Mouse (Mus musculus) kidney, embryonic 14.5 days (tissue): ENCODE data around the gene Spin1. TPM values are rescaled to one million over a fixed set of nuclear protein-coding genes. Genes with fewer than 3 reads are reported as not detected.

Experiments
- ATAC-seq: fragments of 200-750 bp; cut with Nextera tagmentation; 2 replicates; pipeline ENCODE4 v1.8.0; 2017; ENCODE audit warnings: moderate number of reproducible peaks, mild to moderate bottlenecking, moderate TSS enrichment, moderate library complexity; ENCODE audit not compliant: low FRiP score, low TSS enrichment
- H3K27ac ChIP-seq: fragments of 300-500 bp; sonication (generic); 2 replicates; pipeline ENCODE4 v1.5.1; 2014; ENCODE audit warnings: low read depth, mild to moderate bottlenecking, low read length, moderate library complexity, mixed read lengths
- H3K27me3 ChIP-seq: fragments of 300-500 bp; sonication (generic); 2 replicates; pipeline ENCODE4 v1.6.1; 2014; ENCODE audit warnings: mild to moderate bottlenecking, low read length; ENCODE audit not compliant: control insufficient read depth, insufficient read depth
- H3K36me3 ChIP-seq: fragments of 300-500 bp; sonication (generic); 2 replicates; pipeline ENCODE4 v1.6.1; 2014; ENCODE audit warnings: low read length, mixed read lengths; ENCODE audit not compliant: control insufficient read depth, insufficient read depth
- H3K4me1 ChIP-seq: fragments of 300-500 bp; sonication (generic); 2 replicates; pipeline ENCODE4 v1.6.1; 2014; ENCODE audit warnings: low read length, mixed read lengths; ENCODE audit not compliant: control insufficient read depth, insufficient read depth
- H3K4me2 ChIP-seq: fragments of 300-500 bp; sonication (generic); replicated peaks from 2 replicates; pipeline ENCODE4 v1.6.1; 2014; ENCODE audit warnings: low read depth, mild to moderate bottlenecking, low read length
- H3K4me3 ChIP-seq: fragments of 300-500 bp; sonication (generic); 2 replicates; pipeline ENCODE4 v1.5.1; 2014; ENCODE audit warnings: mild to moderate bottlenecking, low read length
- H3K9ac ChIP-seq: fragments of 300-500 bp; sonication (generic); 2 replicates; pipeline ENCODE4 v1.6.1; 2014; ENCODE audit warnings: low read depth, mild to moderate bottlenecking, low read length, moderate library complexity
- H3K9me3 ChIP-seq: fragments of 300-500 bp; sonication (generic); 2 replicates; pipeline ENCODE4 v1.6.1; 2016; ENCODE audit warnings: low read length; ENCODE audit not compliant: control insufficient read depth
- WGBS: fragments of 180-500 bp; shearing (Covaris S2); extraction: QIAGEN DNeasy Blood & Tissue Kit; methylation state at CpG from one replicate; pipeline ENCODE4 v1.1.7; 2014; 5-methylcytosine and 5-hydroxymethylcytosine counted together
- polyA plus RNA-seq: library from polyadenylated mRNA; unstranded; fragments of >200 nt; fragmentation: Nextera tagmentation; extraction: Ambion mirVana; gene quantifications from 2 replicates; pipeline ENCODE4 v1.2.1, GENCODE M21; 2014

The Spin1 gene
- polyA plus RNA-seq, 1 experiment from 2014 or later = 107 TPM

DNA sequence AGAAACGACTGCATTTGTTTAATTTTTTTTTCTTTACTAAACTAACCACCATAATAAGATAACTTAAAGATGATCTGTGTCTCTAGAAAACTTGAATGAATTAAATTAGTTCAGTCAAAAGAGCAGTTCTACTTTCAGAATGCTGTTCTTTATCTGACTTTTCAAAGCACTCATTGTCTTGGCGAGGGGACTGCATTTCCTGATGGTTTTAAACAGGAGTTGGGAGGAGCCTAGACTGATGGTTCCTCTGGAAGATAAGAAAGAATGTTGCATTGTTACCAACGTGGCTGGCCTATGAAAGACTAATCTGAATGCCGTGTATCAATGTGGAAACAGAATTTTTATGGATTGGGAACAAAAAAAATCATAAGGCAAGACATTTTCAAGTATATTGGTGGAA, 20.1 kb downstream of the Spin1 start:
- no peak overlapping the region for H3K4me2 ChIP-seq
- no peak overlapping the region for H3K9ac ChIP-seq
- H3K36me3 ChIP-seq = peaks cover 6% of the 10 kb centered on the region
- 45% methylated on average over 4 of the region's 4 CpGs for WGBS
- H3K27me3 ChIP-seq = no peaks in the 10 kb centered on the region
- no peak for ATAC-seq
- H3K4me3 ChIP-seq = no peak overlapping the region
- peaks cover 26% of the 10 kb centered on the region; the same call in 1 of the 2 replicates for H3K4me1 ChIP-seq
- peak overlapping the region; percentile 26; the same call in 1 of the 2 replicates for H3K27ac ChIP-seq
- no peaks in the 10 kb centered on the region for H3K9me3 ChIP-seq

DNA sequence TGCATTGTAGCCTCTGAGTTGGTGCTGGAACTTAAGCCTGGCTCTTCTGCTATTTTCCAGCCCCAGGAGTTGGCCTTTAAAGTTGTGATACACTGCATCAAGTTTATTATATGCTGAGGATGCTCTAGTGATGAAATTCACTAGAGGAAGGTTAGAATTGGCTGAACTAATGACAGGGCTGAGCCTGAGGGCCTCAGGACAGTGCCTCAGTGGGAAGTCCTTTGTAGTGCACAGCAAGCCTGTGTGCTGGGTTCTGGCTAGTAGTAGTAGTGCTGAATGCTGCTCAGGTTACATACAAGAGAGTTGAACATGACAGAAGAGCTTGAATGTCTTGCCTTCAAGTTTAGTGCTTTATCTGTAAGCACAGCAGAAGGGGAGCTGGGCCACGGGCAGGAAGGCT, 21.3 kb downstream of the Spin1 start:
- ATAC-seq = no peak
- Histone ChIP-seq H3K4me3 (no peak overlapping the region), H3K9ac (no peak overlapping the region), H3K36me3 (peaks cover 6% of the 10 kb centered on the region), H3K27me3 (no peaks in the 10 kb centered on the region), H3K27ac (no peak overlapping the region), H3K9me3 (no peaks in the 10 kb centered on the region), H3K4me1 (peaks cover 26% of the 10 kb centered on the region; the same call in 1 of the 2 replicates), H3K4me2 (no peak overlapping the region)
- 17% methylated on average over 1 of the region's 1 CpGs for WGBS

DNA sequence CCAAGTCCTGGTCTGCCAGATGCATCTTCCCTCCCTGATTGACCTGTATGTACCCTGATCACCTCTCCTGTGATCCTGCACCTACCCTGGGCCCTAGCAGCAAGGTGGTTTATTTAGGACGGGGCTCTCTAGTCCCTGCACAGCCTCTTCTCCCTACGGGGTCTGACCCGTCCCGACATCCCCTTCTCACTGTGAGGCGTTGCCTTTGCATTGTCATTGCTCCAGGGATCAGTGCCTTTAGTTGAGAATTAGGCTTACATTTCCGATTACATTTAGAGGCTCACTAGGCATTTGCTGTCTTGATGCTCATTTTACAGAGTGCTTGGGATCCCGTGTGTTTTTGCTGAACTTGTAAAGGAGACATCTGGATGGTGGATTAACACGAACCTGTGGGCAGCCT, 22.1 kb downstream of the Spin1 start:
- 71% methylated on average over 8 of the region's 8 CpGs for WGBS
- no peaks in the 10 kb centered on the region for H3K27me3 ChIP-seq
- H3K36me3 ChIP-seq = peaks cover 11% of the 10 kb centered on the region
- no peaks in the 10 kb centered on the region for H3K9me3 ChIP-seq
- no peak overlapping the region for H3K9ac ChIP-seq
- peaks cover 26% of the 10 kb centered on the region; the same call in 1 of the 2 replicates for H3K4me1 ChIP-seq
- H3K4me2 ChIP-seq = no peak overlapping the region
- H3K4me3 ChIP-seq = no peak overlapping the region
- ATAC-seq = no peak
- H3K27ac ChIP-seq = peak overlapping the region; percentile 49; the same call in 1 of the 2 replicates

DNA sequence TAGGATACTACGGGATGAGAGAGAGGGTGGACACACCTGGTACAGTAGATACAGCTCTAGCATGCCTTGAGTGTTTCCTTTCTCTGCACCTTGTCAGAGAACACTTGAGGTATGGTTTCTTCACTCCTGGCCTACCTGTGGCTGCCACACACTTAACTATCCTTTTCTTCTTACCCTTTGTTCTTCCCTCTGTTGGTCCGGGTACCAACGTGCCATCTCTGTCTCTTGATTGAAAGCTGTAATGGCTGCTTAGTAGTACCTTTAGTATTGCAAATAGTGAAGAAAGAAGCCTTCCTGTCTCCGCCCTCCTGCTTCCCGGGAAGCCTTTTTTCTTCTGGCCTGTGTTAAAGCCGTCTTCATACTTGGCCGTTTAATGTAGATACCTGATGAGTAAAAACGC, 24.7 kb downstream of the Spin1 start:
- no peak overlapping the region for H3K27ac ChIP-seq
- H3K9me3 ChIP-seq = no peaks in the 10 kb centered on the region
- peaks cover 13% of the 10 kb centered on the region; the same call in 1 of the 2 replicates for H3K4me1 ChIP-seq
- H3K27me3 ChIP-seq = no peaks in the 10 kb centered on the region
- 65% methylated on average over 8 of the region's 8 CpGs for WGBS
- H3K9ac ChIP-seq = no peak overlapping the region
- H3K4me3 ChIP-seq = no peak overlapping the region
- no peak overlapping the region for H3K4me2 ChIP-seq
- no peak for ATAC-seq
- peaks cover 24% of the 10 kb centered on the region for H3K36me3 ChIP-seq

DNA sequence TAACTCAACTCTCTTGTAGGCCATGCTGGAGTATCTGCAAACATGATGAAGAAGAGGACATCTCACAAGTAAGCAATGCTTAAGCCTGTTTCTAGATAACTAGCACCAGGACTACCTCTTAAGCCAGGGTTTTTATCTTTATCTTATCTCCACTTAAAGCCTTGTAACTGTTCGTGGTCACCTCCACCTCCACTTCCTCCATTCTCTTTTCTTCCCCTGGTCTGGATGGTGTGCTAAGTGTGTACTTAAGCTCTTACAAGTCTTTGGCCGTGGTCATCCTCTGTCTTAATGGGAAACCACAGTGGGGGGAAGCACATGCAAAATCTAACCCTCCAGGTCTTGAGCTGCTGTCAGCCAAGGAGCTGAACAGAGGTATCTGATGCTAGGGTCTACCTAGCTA, 27.2 kb downstream of the Spin1 start:
- no peak overlapping the region for H3K4me3 ChIP-seq
- H3K36me3 ChIP-seq = peaks cover 38% of the 10 kb centered on the region
- H3K27me3 ChIP-seq = no peaks in the 10 kb centered on the region
- H3K4me2 ChIP-seq = no peak overlapping the region
- 83% methylated on average over 2 of the region's 2 CpGs for WGBS
- H3K9ac ChIP-seq = no peak overlapping the region
- peaks cover 4% of the 10 kb centered on the region; the same call in 1 of the 2 replicates for H3K4me1 ChIP-seq
- H3K27ac ChIP-seq = no peak overlapping the region
- no peak for ATAC-seq
- no peaks in the 10 kb centered on the region for H3K9me3 ChIP-seq

DNA sequence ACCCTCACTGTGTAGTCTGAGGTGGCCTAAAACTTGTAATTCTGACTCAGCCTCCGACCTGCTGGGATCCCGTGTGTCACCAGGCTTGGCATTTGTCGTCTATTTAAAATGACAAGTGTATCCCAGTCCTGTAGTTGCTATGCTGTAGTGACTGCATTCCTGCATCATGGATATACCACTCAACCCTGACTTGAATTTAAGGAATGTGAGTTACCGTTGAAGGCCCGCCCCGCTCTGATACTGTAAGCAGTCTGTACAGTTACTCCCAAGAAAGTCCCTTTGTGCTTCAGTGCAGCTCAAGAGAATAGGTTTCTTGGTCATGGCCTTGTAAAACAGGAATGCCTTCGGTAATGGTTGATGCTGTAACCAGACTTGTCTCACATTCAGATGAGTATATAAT, 27.7 kb downstream of the Spin1 start:
- Histone ChIP-seq H3K27me3 (no peaks in the 10 kb centered on the region), H3K4me1 (no peaks in the 10 kb centered on the region), H3K27ac (no peak overlapping the region), H3K9ac (no peak overlapping the region), H3K4me2 (no peak overlapping the region), H3K4me3 (no peak overlapping the region), H3K9me3 (no peaks in the 10 kb centered on the region), H3K36me3 (peaks cover 38% of the 10 kb centered on the region)
- 78% methylated on average over 7 of the region's 7 CpGs for WGBS
- peak; percentile 24; the same call in 1 of the 2 replicates for ATAC-seq

DNA sequence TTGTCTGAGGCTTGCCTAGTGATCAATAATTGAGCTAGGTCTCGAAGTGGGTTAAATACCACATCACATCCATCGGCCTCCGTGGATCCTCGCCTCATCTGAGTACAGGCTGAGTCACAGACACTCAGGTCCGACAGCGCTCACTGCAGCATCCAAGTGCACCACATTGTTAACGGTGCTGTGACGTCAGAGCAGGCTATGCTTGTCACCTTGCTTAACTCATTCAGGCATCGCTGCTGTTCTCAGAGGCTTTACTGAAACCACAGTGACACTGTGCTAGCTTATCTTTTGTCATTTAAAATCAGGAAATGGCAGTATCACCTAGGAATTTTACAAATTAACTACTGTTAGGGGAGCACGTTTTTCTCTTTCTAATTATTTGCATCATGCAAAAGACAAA, 30.5 kb downstream of the Spin1 start:
- Histone ChIP-seq H3K4me2 (no peak overlapping the region), H3K36me3 (peaks cover 42% of the 10 kb centered on the region), H3K27ac (no peak overlapping the region), H3K4me1 (no peaks in the 10 kb centered on the region), H3K9ac (no peak overlapping the region), H3K27me3 (no peaks in the 10 kb centered on the region), H3K9me3 (no peaks in the 10 kb centered on the region), H3K4me3 (no peak overlapping the region)
- WGBS = 89% methylated on average over 10 of the region's 10 CpGs
- no peak for ATAC-seq

DNA sequence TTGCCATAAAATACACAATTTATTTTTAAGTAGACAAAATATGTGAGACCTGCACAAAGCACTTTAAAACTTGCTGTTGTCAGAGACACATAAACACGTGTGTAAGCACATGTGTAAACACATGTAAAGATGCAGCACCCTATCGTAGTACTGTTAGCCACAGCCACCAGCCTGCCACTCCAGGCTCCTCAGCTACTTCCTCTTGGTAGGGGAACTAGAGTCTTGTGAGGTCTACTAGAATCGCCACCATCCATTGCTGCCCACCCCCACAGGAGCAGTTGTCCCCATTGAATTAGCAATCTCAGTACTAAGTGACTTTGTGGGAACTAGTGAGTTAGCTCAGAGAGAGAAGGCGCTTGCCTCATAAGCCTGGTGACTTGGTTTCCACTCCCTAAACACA, 35.6 kb downstream of the Spin1 start:
- Histone ChIP-seq H3K36me3 (peaks cover 43% of the 10 kb centered on the region), H3K4me3 (no peak overlapping the region), H3K4me2 (no peak overlapping the region), H3K4me1 (no peaks in the 10 kb centered on the region), H3K27me3 (no peaks in the 10 kb centered on the region), H3K9me3 (no peaks in the 10 kb centered on the region), H3K9ac (no peak overlapping the region), H3K27ac (no peak overlapping the region)
- no peak for ATAC-seq
- WGBS = 90% methylated on average over 4 of the region's 4 CpGs

DNA sequence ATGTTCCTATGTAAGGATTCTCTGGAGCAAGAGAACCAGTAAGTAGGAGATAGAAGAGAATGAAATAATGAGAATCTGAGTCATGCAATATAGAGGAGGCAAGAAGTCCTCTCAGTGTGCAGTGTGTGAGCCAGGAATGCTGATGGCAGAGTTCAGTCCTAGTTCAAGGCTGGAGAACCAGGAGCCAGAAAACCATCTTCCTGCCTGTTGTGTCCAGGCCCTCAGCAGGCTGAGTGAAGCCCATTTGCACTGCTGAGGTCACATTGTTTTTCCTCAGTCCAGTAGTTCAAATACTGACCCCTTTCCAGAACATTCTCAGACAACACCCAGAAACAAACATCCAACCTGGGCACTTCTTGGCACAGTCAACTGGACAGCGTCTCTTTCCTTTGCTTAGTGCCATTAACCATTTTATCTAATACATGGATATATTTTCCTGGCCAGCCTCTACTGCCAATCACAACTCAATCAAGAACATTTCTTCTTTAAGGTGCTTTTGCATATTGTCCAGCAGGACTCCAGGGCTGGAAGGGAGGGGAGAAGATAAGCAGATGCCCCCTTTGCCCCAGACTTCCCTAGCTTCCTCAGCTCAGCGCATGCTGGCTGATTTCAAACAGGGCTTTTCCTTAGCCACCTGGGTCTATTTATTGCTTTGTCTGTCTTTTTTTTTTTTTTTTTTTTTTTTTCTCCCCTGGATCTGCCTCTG, 36.5 kb downstream of the Spin1 start:
- Histone ChIP-seq H3K36me3 (peaks cover 43% of the 10 kb centered on the region), H3K27me3 (no peaks in the 10 kb centered on the region), H3K9ac (no peak overlapping the region), H3K4me3 (no peak overlapping the region), H3K9me3 (no peaks in the 10 kb centered on the region), H3K4me1 (no peaks in the 10 kb centered on the region), H3K27ac (peak overlapping the region; percentile 44; the same call in 1 of the 2 replicates), H3K4me2 (no peak overlapping the region)
- ATAC-seq = no peak
- WGBS = 68% methylated on average over 2 of the region's 2 CpGs
